Mouse (Mus musculus) C2C12 (cell line): ENCODE measurements around the gene Tet3. TPM values are rescaled to one million over a fixed set of nuclear protein-coding genes. Genes with fewer than 3 reads are reported as not detected.

Source experiments
- H3K27me3 ChIP-seq: one replicate; pipeline ENCODE4 v1.6.1; 2011; ENCODE audit not compliant: control insufficient read depth, insufficient read depth, insufficient read length
- H3K36me3 ChIP-seq: one replicate; pipeline ENCODE4 v1.6.1; 2011; ENCODE audit not compliant: control insufficient read depth, insufficient read depth
- H3K4me3 ChIP-seq: one replicate; pipeline ENCODE4 v1.5.1; 2011; ENCODE audit warnings: mild to moderate bottlenecking, control low read depth; ENCODE audit not compliant: poor library complexity, insufficient read depth, severe bottlenecking
- H3K79me2 ChIP-seq: one replicate; pipeline ENCODE4 v1.6.1; 2011; ENCODE audit not compliant: control insufficient read depth, insufficient read depth
- H3K79me3 ChIP-seq: one replicate; pipeline ENCODE4 v1.6.1; 2011; ENCODE audit warnings: low read depth, control low read depth
- H3ac ChIP-seq: one replicate; pipeline ENCODE3; 2011; ENCODE audit warnings: low read depth; ENCODE audit not compliant: control insufficient read depth, insufficient read length
- CEBPB ChIP-seq: IDR thresholded peaks from one replicate; pipeline ENCODE4 v1.6.1; 2011; ENCODE audit warnings: low read depth, mild to moderate bottlenecking, control low read depth, moderate library complexity
- CTCF ChIP-seq: IDR thresholded peaks from one replicate; pipeline ENCODE4 v1.5.1; 2011; ENCODE audit not compliant: control insufficient read depth, insufficient read depth, insufficient read length
- FOSL1 ChIP-seq: IDR thresholded peaks from one replicate; pipeline ENCODE4 v1.8.0; 2011; ENCODE audit warnings: mild to moderate bottlenecking, low read length; ENCODE audit not compliant: poor library complexity, insufficient read depth, severe bottlenecking
- MAX ChIP-seq: IDR thresholded peaks from one replicate; pipeline ENCODE4 v1.6.1; 2011; ENCODE audit warnings: mild to moderate bottlenecking, control low read depth
- MYOD1 ChIP-seq: IDR thresholded peaks from one replicate; pipeline ENCODE4 v1.6.1; 2011; ENCODE audit warnings: low read depth; ENCODE audit not compliant: control insufficient read depth, insufficient read length
- MYOG ChIP-seq: IDR thresholded peaks from one replicate; pipeline ENCODE4 v1.6.1; 2011; ENCODE audit not compliant: control insufficient read depth, insufficient read length; ENCODE audit errors: extremely low read depth
- USF1 ChIP-seq: IDR thresholded peaks from one replicate; pipeline ENCODE4 v1.6.1; 2011; ENCODE audit warnings: low read depth, mild to moderate bottlenecking, control low read depth, moderate library complexity
- polyA plus RNA-seq: library from polyadenylated mRNA; unstranded; fragments of >200 nt; fragmentation: generic; extraction: Trizol; gene quantifications from one replicate; pipeline ENCODE4 v1.2.1, GENCODE M21; 2012; ENCODE audit warnings: missing spikeins

The Tet3 gene
- polyA plus RNA-seq, 1 experiment, result 6.0 TPM

GRCm38 (mm10) chr6:83392166-83392780, 66.6 kb downstream of the Tet3 start:
- H3K79me3 ChIP-seq, result peaks cover 30% of the 10 kb centered on the region
- TF ChIP-seq MYOG (no peak), MAX (no peak), CTCF (no peak), CEBPB (no peak), USF1 (no peak), MYOD1 (no peak), FOSL1 (no peak)
- peaks cover 82% of the 10 kb centered on the region for H3K79me2 ChIP-seq
- H3K36me3 ChIP-seq, result peaks cover 40% of the 10 kb centered on the region
- no peak overlapping the region for H3K4me3 ChIP-seq
- H3ac ChIP-seq, result no peak overlapping the region
- H3K27me3 ChIP-seq, result no peaks in the 10 kb centered on the region

- no peak for TF ChIP-seq FOSL1
- TF ChIP-seq USF1, result no peak
- no peak for TF ChIP-seq CTCF
- no peak for TF ChIP-seq MYOD1
- no peak for TF ChIP-seq CEBPB
- TF ChIP-seq MAX, result no peak
- no peak for TF ChIP-seq MYOG
These were observed 73.3 kb downstream of the Tet3 start for GRCm38 (mm10) chr6:83385569-83386090.

GRCm38 (mm10) chr6:83381510-83382491, 77.1 kb downstream of the Tet3 start:
- Histone ChIP-seq H3K79me2 (peaks cover 9% of the 10 kb centered on the region), H3K36me3 (peaks cover 86% of the 10 kb centered on the region), H3K79me3 (peaks cover 5% of the 10 kb centered on the region), H3K4me3 (no peak overlapping the region), H3K27me3 (no peaks in the 10 kb centered on the region), H3ac (no peak overlapping the region)
- TF ChIP-seq MYOD1 (no peak), CTCF (no peak), USF1 (no peak)

More at GRCm38 (mm10) chr6:83385569-83386090, 73.3 kb downstream of the Tet3 start:
- peaks cover 50% of the 10 kb centered on the region for H3K36me3 ChIP-seq
- no peak overlapping the region for H3ac ChIP-seq
- H3K79me3 ChIP-seq, result peaks cover 12% of the 10 kb centered on the region
- H3K4me3 ChIP-seq, result no peak overlapping the region
- no peaks in the 10 kb centered on the region for H3K27me3 ChIP-seq
- H3K79me2 ChIP-seq, result peaks cover 39% of the 10 kb centered on the region

GRCm38 (mm10) chr6:83373704-83374300, 85.1 kb downstream of the Tet3 start:
- H3K79me2 ChIP-seq, result no peaks in the 10 kb centered on the region
- TF ChIP-seq FOSL1 (no peak), MAX (no peak), CTCF (no peak), MYOD1 (no peak), CEBPB (no peak), MYOG (no peak), USF1 (no peak)
- H3K4me3 ChIP-seq, result no peak overlapping the region
- no peak overlapping the region for H3ac ChIP-seq
- no peaks in the 10 kb centered on the region for H3K79me3 ChIP-seq
- peaks cover 88% of the 10 kb centered on the region for H3K36me3 ChIP-seq
- H3K27me3 ChIP-seq, result no peaks in the 10 kb centered on the region

GRCm38 (mm10) chr6:83371350-83371749, 87.5 kb downstream of the Tet3 start:
- no peaks in the 10 kb centered on the region for H3K79me3 ChIP-seq
- H3K36me3 ChIP-seq, result peaks cover 83% of the 10 kb centered on the region
- no peak overlapping the region for H3K4me3 ChIP-seq
- TF ChIP-seq MAX, result no peak
- TF ChIP-seq USF1, result no peak
- TF ChIP-seq FOSL1, result no peak
- TF ChIP-seq CEBPB, result no peak
- TF ChIP-seq MYOG, result no peak
- no peak for TF ChIP-seq CTCF
- no peak for TF ChIP-seq MYOD1
- no peaks in the 10 kb centered on the region for H3K27me3 ChIP-seq
- H3K79me2 ChIP-seq, result no peaks in the 10 kb centered on the region
- no peak overlapping the region for H3ac ChIP-seq
